Mouse (Mus musculus) lung, adult 2 months (tissue): ENCODE results near the gene Tcam1.

Experiments used
- CTCF ChIP-seq: fragments of 200-500 bp; IDR thresholded peaks from 2 replicates; pipeline ENCODE4 v1.5.1; 2011; ENCODE audit warnings: mild to moderate bottlenecking, low read length, control low read depth; ENCODE audit not compliant: insufficient read depth
- POLR2A ChIP-seq: fragments of 200-500 bp; IDR thresholded peaks from 2 replicates; pipeline ENCODE4 v1.6.1; 2011; ENCODE audit warnings: low read depth, mild to moderate bottlenecking, control low read depth, low read length, borderline replicate concordance; ENCODE audit errors: extremely low read depth

GRCm38 (mm10) chr11:106271131-106271793 is 5.2 kb upstream of the Tcam1 start:
- no peak; the same call in 1 of the 2 replicates for TF ChIP-seq POLR2A
- TF ChIP-seq CTCF: no peak
